Mouse (Mus musculus): ENCODE data around the gene Cd2. TPM values are rescaled to one million over a fixed set of nuclear protein-coding genes. Genes with fewer than 3 reads are reported as not detected.
A peak's percentile ranks its signal among the peaks of the same experiment; 100 is the strongest.

The Cd2 gene
- total RNA-seq, 1 experiment from 2014 or later, result 1.2 TPM

GRCm38 (mm10) chr3:101294487-101295365 is 7.0 kb upstream of the Cd2 start:
- no peak for ATAC-seq (replicated peaks; ENCODE audit: low read depth, poor library complexity, severe bottlenecking)

- ATAC-seq (replicated peaks; ENCODE audit: low read depth, poor library complexity, severe bottlenecking), result peak; percentile 84
Measured at GRCm38 (mm10) chr3:101293571-101294135, 5.9 kb upstream of the Cd2 start.

- no peak for ATAC-seq (replicated peaks; ENCODE audit: low read depth, poor library complexity, severe bottlenecking)
Measured at GRCm38 (mm10) chr3:101292611-101293010, 4.9 kb upstream of the Cd2 start.

GRCm38 (mm10) chr3:101290587-101291520 is 3.1 kb upstream of the Cd2 start:
- no peak for ATAC-seq (replicated peaks; ENCODE audit: low read depth, poor library complexity, severe bottlenecking)

DNA sequence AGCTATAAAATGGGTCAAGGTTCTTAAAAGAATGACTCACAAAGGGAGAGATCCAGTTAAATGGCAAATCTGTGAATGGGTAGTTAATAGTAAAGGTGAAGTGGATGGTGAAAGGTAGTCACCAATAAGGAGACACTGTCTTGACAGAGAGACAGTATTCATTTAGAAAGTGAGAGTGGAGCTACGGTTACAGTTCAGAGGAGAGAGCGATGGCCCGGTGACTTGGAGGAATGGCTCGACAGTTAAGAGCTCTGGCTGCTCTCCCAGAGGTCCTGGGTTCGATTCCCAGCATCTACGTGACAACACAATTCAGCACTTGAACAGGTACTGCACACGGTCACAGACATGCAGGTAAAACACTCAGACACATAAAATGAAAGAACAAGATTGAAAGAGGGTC is 2.3 kb upstream of the Cd2 start:
- no peak for ATAC-seq (replicated peaks; ENCODE audit: low read depth, poor library complexity, severe bottlenecking)

- ATAC-seq (replicated peaks; ENCODE audit: low read depth, poor library complexity, severe bottlenecking), result no peak
Measured at GRCm38 (mm10) chr3:101289406-101289805, 1.7 kb upstream of the Cd2 start.

- ATAC-seq (replicated peaks; ENCODE audit: low read depth, poor library complexity, severe bottlenecking), result no peak
Measured at GRCm38 (mm10) chr3:101286336-101287325, 1.1 kb downstream of the Cd2 start.

GRCm38 (mm10) chr3:101285851-101286250 is 1.9 kb downstream of the Cd2 start:
- no peak for ATAC-seq (replicated peaks; ENCODE audit: low read depth, poor library complexity, severe bottlenecking)

DNA sequence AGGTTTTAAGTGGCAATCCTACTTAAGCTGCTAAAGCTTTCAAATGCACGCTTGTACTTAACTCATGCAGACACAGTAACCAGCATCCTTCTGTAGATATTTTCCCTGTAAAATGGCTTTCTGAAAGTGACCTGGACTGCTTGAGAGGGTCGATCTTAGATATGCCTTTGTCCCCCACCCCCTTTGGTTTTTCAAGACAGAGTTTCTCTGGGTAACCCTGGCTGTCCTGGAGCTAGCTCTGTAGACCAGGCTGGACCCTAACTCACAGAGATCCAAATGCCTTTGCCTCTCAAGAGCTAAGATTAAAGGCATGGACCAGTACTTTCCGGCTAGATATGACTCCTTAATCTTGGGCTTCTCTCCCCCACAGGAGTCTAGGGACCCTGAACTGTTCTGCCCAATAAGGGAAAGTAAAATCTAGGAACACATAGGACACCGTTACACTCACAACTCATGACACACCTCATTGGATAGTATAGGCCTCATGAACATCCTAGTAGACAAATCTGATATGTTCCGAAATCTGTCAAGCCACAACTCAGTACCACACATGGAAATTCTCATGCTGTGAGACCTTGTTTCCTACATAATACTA is 2.6 kb downstream of the Cd2 start:
- ATAC-seq (replicated peaks; ENCODE audit: low read depth, poor library complexity, severe bottlenecking), result no peak

- ATAC-seq (replicated peaks; ENCODE audit: low read depth, poor library complexity, severe bottlenecking), result no peak
Measured at GRCm38 (mm10) chr3:101283869-101284706, 3.7 kb downstream of the Cd2 start.

DNA sequence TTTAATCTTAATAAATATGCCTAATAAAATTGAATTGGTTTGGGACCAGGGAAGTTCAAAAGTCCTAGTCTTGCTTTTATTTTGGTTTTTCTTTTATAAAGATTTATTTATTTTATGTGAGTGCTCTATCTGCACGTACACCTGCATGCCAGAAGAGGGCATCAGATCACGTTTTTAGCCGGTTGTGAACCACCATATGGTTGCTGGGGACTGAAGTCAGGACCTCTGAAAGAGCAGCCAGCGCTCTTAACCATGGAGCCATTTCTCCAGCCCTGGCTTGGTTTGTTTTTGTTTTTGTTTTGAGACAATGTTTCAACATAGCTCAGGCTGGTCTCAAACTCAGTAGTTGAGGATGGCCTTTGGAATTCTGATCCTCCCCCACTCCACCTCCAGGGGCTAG is 4.3 kb downstream of the Cd2 start:
- no peak for ATAC-seq (replicated peaks; ENCODE audit: low read depth, poor library complexity, severe bottlenecking)

GRCm38 (mm10) chr3:101282556-101283180 is 5.1 kb downstream of the Cd2 start:
- no peak for ATAC-seq (replicated peaks; ENCODE audit: low read depth, poor library complexity, severe bottlenecking)

DNA sequence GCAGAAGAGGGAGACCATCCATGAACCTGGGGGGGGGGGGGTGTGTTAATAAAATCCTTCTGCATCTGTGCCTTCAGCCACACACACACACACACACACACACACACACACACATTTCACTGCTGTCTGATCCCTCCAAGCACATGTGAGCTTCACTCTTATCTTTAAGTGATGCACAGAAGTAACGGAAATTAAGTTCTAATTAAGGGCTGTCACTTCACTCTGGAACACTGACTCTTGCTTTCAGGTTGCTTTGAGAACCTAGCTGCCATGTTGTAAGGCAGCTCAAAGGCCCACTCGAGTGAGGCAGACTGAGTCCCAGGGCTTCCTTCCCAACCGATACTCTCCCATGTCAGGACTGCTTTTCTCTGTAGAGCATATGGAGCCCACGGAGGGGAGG is 5.9 kb downstream of the Cd2 start:
- no peak for ATAC-seq (replicated peaks; ENCODE audit: low read depth, poor library complexity, severe bottlenecking)

DNA sequence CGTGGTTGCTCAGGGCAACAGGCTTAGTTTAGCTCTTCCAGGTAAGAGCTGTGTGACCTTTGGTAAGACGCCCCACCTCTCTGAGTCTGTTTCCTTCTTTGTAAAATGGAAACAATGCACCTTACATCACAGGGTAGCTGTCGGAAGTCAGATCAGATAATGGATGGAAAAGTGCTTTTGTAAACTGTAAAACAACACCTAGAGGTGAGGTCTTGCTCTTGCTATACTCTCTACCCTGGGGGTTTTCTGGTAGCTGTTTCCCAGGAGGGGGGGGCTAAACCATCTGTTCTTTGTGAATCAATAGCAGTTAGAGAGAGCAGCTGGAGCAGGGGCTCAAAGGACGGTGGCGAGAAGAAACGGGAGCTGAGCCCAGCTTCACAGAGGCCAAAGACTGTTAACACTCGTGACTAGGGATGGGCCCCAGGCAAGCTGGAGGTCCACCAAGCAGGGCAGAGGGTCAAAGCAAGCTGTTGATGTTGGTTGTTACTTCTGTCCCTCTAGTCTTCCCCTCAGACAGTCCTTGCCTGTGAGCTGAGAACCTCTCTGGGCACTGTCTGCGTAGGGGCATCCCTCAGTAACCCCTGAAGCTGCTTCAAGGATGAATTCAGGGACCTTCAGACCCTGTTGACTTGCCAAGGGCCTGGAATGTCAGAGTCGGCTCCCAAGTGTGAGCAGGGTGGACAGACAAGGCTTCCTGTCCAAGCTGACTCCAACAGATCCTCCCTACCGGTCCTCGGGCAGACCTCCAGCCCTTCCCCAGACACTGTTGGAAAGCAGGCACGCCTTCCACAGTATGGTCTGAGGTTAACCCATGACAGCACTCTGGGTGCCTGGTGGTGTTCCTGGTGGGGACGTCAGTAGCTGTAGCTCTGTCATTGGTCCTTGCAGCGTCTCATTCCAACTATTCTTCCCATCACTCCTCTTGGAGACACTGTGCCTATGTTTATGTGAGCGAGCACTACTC is 7.1 kb downstream of the Cd2 start:
- no peak for ATAC-seq (replicated peaks; ENCODE audit: low read depth, poor library complexity, severe bottlenecking)

DNA sequence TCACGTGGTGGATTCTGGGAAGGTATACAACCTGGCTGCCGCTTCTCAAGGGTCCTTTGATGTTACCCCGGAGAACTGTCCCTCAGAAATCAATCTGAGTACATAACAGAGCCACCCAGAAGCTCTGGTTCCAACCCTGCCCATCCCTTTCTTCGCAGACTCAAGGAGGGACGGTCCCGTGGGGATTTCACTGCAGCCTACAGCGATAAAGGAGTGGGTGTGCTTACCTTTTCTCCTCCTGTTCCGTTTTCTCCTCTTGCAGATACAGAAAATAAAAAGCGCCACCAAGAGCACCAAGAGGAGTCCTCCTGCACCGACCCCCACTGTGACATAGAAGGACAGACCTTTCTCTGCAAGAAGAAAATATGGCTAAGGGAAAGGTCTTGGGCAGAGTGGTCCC is 8.2 kb downstream of the Cd2 start:
- no peak for ATAC-seq (replicated peaks; ENCODE audit: low read depth, poor library complexity, severe bottlenecking)

DNA sequence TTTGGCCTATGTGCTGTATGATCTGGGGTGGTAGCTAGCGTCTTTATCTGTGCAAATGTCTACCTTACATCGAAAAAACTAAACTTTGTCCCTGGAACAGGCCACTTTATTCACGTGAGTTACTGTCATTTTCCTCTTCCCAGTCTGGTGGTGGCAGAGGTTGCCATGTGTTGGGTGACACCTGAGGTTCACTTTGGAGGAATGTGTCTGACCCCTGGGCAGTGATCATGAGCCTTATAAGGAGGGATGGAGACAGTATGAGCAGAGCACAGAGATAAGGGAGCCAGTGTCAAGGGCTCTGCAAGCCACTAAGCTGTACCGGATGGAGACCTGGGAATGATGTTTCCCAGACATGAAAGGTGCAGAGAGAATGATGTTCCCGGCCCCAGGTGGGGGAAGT is 9.3 kb downstream of the Cd2 start:
- ATAC-seq (replicated peaks; ENCODE audit: low read depth, poor library complexity, severe bottlenecking), result no peak

DNA sequence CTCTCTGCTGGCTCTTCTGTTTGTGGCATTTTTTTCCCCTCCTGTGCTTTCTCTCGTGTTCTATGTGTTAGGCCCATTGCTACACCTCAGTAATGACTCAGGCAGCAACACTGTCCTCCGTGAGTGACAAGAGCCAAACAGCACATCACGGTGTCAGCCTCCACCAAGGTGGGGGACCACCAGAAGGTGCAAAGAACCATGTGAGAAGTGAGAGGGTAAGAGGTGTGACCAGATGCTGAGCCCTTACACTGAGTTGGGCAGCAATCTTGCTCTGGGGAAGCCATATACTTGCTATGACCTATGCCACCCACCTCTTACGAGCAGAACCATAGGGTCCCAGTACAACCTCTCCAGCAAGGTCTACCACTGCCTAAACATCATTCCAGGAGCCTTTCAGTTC is 9.9 kb downstream of the Cd2 start:
- no peak for ATAC-seq (replicated peaks; ENCODE audit: low read depth, poor library complexity, severe bottlenecking)

Data from common myeloid progenitor, adult 5-6 weeks (primary cell).